Mouse (Mus musculus) left cerebral cortex, postnatal 10 days (tissue): ENCODE results near the gene Cd79b. TPM values are rescaled to one million over a fixed set of nuclear protein-coding genes. Genes with fewer than 3 reads are reported as not detected.

Source experiments
- DNase-seq, 2 experiments: peaks; one replicate each; pipeline ENCODE4 v3.0.0; 2021 to 2022; ENCODE audit warnings: low spot score in 2 of 2, mixed read lengths in 1 of 2; ENCODE audit errors: extremely low spot score in 1 of 2
- intact Hi-C: fragments of 180-260 bp; cut with DNase I; formaldehyde crosslinking; loops from one replicate; pipeline ENCODE4 v1.15.1; 2025
- total RNA-seq, 2 experiments: library from RNA; stranded (reverse); gene quantifications; 2 replicates each; pipeline ENCODE4 v1.2.3; 2021

The Cd79b gene
- total RNA-seq, 2 experiments from 2014 or later: 0.58 to 0.79 TPM

GRCm38 (mm10) chr11:106263963-106264362 is 50.6 kb downstream of the Cd79b start:
- no peak for DNase-seq
- intact Hi-C loops: no loop called here

Other genes with a start within 250 kb of the Cd79b start
- 10 to 100 TPM; 14.0 TPM for gene Taco1, start 248.7 kb downstream of the Cd79b start, total RNA-seq
- 10 to 100 TPM; 23.0 to 23.6 TPM for gene Map3k3, start 230.1 kb downstream of the Cd79b start, total RNA-seq
- gene Gm10840, start 153.9 kb downstream of the Cd79b start, total RNA-seq: 1 to 10 TPM in 1 of 2 experiments, not detected in 1; 1.5 TPM
- gene Limd2, start 153.9 kb downstream of the Cd79b start, total RNA-seq: 10 to 100 TPM; 79.4 to 89.1 TPM
- gene Strada, start 112.6 kb downstream of the Cd79b start, total RNA-seq: 10 to 100 TPM; 27.5 to 28.2 TPM
- 10 to 100 TPM; 77.3 to 85.3 TPM for gene Ccdc47, start 98.4 kb downstream of the Cd79b start, total RNA-seq
- 10 to 100 TPM; 67.9 to 72.7 TPM for gene Ddx42, start 97.8 kb downstream of the Cd79b start, total RNA-seq
- 10 to 100 TPM; 31.0 to 32.8 TPM for gene Ftsj3, start 58.7 kb downstream of the Cd79b start, total RNA-seq
- gene Psmc5, start 58.6 kb downstream of the Cd79b start, total RNA-seq: 100 to 1,000 TPM; 127 to 134 TPM
- 10 to 100 TPM; 13.8 to 14.1 TPM for gene Smarcd2, start 41.8 kb downstream of the Cd79b start, total RNA-seq
- under 1 TPM; 0.21 to 0.22 TPM for gene Tcam1, start 38.1 kb downstream of the Cd79b start, total RNA-seq
- gene Gh, start 12.9 kb downstream of the Cd79b start, total RNA-seq: not detected
- under 1 TPM; 0.09 to 0.34 TPM for gene Scn4a, start 38.5 kb upstream of the Cd79b start, total RNA-seq
- gene Prr29, start 50.7 kb upstream of the Cd79b start, total RNA-seq: not detected
- gene Icam2, start 73.3 kb upstream of the Cd79b start, total RNA-seq: 1 to 10 TPM; 4.8 to 5.6 TPM
- 1 to 10 TPM; 7.6 to 9.5 TPM for gene Ern1, start 173.1 kb upstream of the Cd79b start, total RNA-seq